ENCODE assay signal across 9 mouse cellular contexts in genomic region chr3:84460952-84461351, GRCm38 (mm10). TPM values are rescaled to one million over a fixed set of nuclear protein-coding genes. Genes with fewer than 3 reads are reported as not detected.
DNase-seq lines count a peak whose midpoint lies in the region; ATAC-seq and TF ChIP-seq lines count a peak whose summit lies in the region.
"Had no signal": no experiment of that assay in that cellular context is flagged by ENCODE, and none has a peak within 500 bp of the region (broad histone marks: within the 10 kb centered on the region; RNA-seq: fewer than 3 reads in every experiment).

No protein-coding gene starts in this region.

- intact Hi-C loops in left cerebral cortex, postnatal 10 days (cut with DNase I), result no loop called here

- peaks cover 9% of the 10 kb centered on the region; the same call in 1 of the 2 replicates for H3K4me1 ChIP-seq in lung, postnatal 0 days (ENCODE audit: insufficient read depth, low read depth, low read length)
- H3K4me1 ChIP-seq in embryonic facial prominence, embryonic 12.5 days, result peaks cover 27% of the 10 kb centered on the region

- peak; percentile 56 for ATAC-seq in lung, postnatal 0 days
- peak; percentile 39; the same call in 1 of the 2 replicates for ATAC-seq in embryonic facial prominence, embryonic 12.5 days (ENCODE audit: insufficient number of reproducible peaks, insufficient read depth, low FRiP score, low TSS enrichment)
- ATAC-seq in megakaryocyte progenitor cell, adult 5-6 weeks (replicated peaks; ENCODE audit: poor library complexity), result peak; percentile 82

- H3K27me3 ChIP-seq in lung, postnatal 0 days (replicated peaks; ENCODE audit: insufficient read depth, low read length), result no peaks in the 10 kb centered on the region
- no peaks in the 10 kb centered on the region for H3K27me3 ChIP-seq in embryonic facial prominence, embryonic 12.5 days

- no peak overlapping the region for H3K4me3 ChIP-seq in lung, postnatal 0 days (ENCODE audit: low read depth, low read length)
- no peak overlapping the region for H3K4me3 ChIP-seq in embryonic facial prominence, embryonic 12.5 days
- H3K4me3 ChIP-seq: heart, adult 2 months had no signal

- TF ChIP-seq CTCF in lung, postnatal 0 days (IDR thresholded peaks at IDR 0.05), result no peak

- H3K9ac ChIP-seq in lung, postnatal 0 days (replicated peaks; ENCODE audit: low read depth), result no peak overlapping the region
- no peak overlapping the region for H3K9ac ChIP-seq in embryonic facial prominence, embryonic 12.5 days

- WGBS in lung, postnatal 0 days, result 10% methylated on average over 12 of the region's 12 CpGs
- 8% methylated on average over 12 of the region's 12 CpGs for WGBS in embryonic facial prominence, embryonic 12.5 days

- no peak overlapping the region for H3K4me2 ChIP-seq in lung, postnatal 0 days (replicated peaks; ENCODE audit: low read depth, low read length)
- 0 out of 2 replicates have a peak overlapping the region, but pooled peaks have one; percentile 7 for H3K4me2 ChIP-seq in embryonic facial prominence, embryonic 12.5 days (replicated peaks)

- TF ChIP-seq EP300 in lung, postnatal 0 days (IDR thresholded peaks at IDR 0.05), result no peak

- no peak overlapping the region for H3K27ac ChIP-seq in lung, postnatal 0 days (ENCODE audit: low read length)
- H3K27ac ChIP-seq in embryonic facial prominence, embryonic 12.5 days, result peak overlapping the region; percentile 36
- H3K27ac ChIP-seq: heart, adult 2 months had no signal

- DNase-seq in lung, postnatal 0 days (ENCODE audit: low spot score), result no peak
- DNase-seq in lung, postnatal 36 days, result no peak
- DNase-seq in kidney, adult 11 months, result peak; percentile 73
- no peak for DNase-seq in frontal cortex, adult 2 months (ENCODE audit: extremely low spot score in 1 of 2, low spot score in 1 of 2)
- no peak for DNase-seq in left cerebral cortex, postnatal 10 days (ENCODE audit: extremely low spot score in 1 of 2, low spot score in 2 of 2)
- no peak for DNase-seq in Muller cell, postnatal 12 days (ENCODE audit: inconsistent ontology term)

- no peaks in the 10 kb centered on the region for H3K36me3 ChIP-seq in lung, postnatal 0 days (ENCODE audit: insufficient read depth, low read length)
- H3K36me3 ChIP-seq in embryonic facial prominence, embryonic 12.5 days, result no peaks in the 10 kb centered on the region

- no peaks in the 10 kb centered on the region for H3K9me3 ChIP-seq in lung, postnatal 0 days (ENCODE audit: low read length)
- H3K9me3 ChIP-seq in embryonic facial prominence, embryonic 12.5 days, result no peaks in the 10 kb centered on the region

RNA-seq across cellular contexts. Expression of gene Fhdc1, which starts 19.3 kb away (rescaled TPM):
- polyA plus RNA-seq in lung, postnatal 0 days (2015; fragmentation: Nextera tagmentation; extraction: Ambion mirVana), result 15.5 and 16.7 TPM in 2 replicates
- polyA plus RNA-seq in embryonic facial prominence, embryonic 12.5 days (2016; fragmentation: Nextera tagmentation; extraction: Ambion mirVana), result 5.9 and 6.6 TPM in 2 replicates
- 0.22 and 2.2 TPM in 2 replicates for total RNA-seq in megakaryocyte progenitor cell, adult 5-6 weeks (2015)
- 0.74 and 0.79 TPM in 2 replicates for total RNA-seq in megakaryocyte progenitor cell, adult 5-6 weeks (2017)
- 4.7 and 5.2 TPM in 2 replicates for polyA plus RNA-seq in frontal cortex, adult 2 months (2012; rRNA removed)
- total RNA-seq in left cerebral cortex, postnatal 10 days (2021), result 1 to 10 TPM; 2.2 to 2.3 TPM
